Mouse (Mus musculus): ENCODE results near the gene Xk.
"Not testable (repeated sequence)": the region's sequence is repeated elsewhere in the genome, so short reads cannot be mapped to it uniquely, and the experiment has no call there.

Xk gene

DNA sequence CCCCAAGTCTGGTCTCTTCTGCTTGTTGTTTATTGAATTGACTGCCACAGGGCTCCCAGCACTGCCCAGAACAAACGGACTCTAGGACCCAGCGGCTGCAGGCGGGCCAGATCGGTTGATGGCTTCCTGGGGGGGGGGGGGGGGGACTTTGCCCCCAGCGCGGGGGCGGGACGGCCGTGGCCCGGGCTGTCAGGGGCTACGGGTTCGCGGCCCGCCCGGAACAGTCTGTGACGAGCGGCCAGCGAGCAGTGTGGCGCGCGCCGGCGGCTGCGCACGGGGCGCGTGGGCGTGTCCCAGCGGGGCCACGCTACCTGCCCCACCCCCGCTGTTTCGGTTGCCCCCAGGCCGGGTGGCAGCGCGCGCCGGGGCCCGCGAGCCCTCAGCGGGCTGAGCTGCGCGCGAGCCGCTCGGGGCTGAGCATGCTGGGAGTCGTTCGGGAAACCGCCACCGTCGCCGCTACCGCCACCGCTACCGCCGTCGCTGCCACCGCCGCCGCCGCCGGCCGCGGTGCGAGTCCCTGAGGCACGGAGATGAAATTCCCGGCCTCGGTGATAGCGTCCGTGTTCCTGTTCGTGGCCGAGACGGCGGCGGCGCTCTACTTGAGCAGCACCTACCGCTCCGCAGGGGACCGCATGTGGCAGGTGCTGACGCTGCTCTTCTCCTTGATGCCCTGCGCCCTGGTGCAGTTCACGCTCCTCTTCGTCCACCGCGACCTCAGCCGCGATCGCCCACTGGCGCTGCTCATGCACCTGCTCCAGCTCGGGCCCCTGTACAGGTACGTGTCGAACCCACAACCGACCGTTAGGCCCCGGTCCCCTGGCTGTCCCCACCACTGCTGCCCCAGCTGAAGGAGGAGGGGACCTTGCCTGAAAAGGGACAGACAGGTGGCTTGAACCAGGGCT, at the start of gene Xk:
Xk (plus strand) TSS at position 297 of the 902 bp plus-strand sequence.
- no peak for DNase-seq (ENCODE audit: low spot score)

DNA sequence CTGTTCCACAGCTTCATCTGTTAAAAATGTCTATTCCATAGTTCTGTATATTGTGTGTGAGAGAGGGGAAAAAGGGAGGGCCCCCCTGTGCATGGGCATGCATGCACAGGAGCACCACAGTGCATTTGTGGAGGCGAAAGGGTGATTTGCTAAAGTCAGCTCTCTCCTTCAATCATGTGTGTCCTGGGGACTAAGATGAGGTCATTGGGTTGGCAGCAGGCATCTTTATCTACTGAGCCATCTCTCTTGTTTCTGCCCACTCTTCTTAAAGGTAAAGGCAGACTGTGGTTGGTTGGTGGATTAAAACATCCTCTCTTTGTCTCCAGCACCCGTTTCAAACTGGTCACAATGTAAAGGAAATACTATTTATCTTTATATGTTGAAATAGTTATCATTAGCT, 45.5 kb upstream of the Xk start:
- no peak for DNase-seq (ENCODE audit: low spot score)

DNA sequence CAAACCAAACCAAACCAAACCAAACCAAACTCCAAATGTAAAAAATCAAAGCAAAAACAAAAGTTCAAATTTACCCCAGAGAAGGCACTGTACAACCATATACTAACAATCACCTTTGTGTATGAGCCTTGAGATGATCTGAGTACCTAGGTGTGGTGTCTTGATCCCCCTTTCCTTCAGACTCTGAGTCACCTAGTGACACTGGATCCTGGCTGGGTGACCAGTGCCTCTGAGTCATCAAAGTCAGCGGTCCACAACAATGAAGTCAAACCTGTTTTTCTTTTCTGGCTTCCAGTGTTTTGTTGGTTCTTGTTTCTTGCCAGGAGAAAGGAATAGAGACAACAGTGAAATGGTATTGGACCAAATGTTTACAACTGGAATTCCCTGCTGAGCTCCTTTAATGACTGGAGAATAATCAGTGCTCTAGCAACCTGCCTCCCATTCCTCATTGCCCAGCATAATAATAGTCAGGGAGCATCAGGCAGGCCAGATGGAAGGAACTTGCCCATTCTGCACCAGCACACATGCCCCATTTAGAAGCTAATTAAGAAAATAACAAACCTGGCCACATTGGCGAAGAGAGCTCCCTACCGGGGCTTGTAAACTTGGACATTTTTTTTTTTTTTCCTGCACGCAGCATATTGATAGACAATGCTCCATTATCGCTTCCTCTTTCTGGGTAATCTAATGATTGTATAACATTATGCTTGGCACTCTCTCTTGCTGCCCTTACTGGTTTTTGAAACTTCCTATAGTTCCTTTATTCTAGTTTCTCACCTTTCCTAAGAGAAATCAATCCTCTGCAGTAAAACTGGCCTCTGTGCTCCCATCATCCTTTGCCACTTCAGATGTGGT, 31.6 kb upstream of the Xk start:
- no peak for DNase-seq (ENCODE audit: low spot score)

DNA sequence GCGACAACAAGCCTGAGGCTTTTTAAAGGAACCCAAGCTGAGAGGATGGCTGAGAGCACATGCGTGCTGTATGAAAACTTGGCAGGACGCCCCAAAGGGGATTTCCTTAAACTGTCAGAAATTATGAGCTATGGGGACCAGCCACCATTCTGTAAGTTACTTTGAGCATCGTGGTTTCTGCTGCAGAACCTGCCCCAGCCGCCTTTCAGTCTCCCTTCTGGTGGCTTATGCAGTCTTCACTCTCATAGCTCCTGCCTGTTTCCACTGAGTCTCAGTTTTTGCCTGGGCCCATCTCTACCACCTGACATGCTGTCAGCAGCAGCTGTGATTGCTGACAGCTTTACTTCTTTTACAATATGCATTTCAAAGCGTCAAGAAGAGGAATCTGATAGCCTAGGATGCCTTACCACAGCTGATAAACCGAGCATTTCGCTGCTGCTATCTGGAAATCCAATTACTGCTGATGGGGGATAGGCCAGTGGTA, 29.1 kb upstream of the Xk start:
- peak; percentile 10 for DNase-seq (ENCODE audit: low spot score)

DNA sequence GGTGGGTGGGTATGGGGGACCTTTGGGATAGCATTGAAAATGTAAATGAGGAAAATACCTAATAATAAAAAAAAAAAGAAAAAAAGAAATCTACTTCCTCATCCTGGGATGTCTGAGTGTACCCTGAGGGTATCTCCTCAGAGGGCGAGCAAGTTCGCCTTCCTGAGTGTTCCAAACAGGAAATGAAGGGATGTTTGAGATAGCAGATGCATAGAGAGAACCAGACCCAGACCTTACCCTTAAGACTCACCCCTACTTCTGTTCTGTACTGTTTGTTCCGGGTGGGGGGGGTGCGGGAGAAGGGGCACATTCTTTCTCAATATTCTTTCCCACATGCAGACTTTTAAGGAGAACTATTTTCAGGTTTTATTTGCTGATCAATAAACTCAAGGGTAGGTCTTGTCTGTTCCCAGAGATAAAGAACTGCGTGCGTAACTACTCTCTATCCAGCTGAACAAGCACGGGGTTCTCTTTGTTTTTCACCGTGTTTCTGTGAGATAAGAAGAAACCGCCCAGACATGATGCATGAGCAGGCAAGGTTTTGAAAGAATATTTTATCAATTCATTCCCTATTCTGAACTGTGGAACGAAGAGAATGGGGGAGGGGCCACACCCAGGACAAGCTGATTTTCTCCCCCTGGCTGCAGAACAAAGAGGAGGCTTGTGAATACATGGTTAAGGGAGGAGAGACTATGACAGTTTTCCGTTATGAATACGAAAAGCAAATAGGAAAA, 27.8 kb upstream of the Xk start:
- DNase-seq (ENCODE audit: low spot score) = no peak

DNA sequence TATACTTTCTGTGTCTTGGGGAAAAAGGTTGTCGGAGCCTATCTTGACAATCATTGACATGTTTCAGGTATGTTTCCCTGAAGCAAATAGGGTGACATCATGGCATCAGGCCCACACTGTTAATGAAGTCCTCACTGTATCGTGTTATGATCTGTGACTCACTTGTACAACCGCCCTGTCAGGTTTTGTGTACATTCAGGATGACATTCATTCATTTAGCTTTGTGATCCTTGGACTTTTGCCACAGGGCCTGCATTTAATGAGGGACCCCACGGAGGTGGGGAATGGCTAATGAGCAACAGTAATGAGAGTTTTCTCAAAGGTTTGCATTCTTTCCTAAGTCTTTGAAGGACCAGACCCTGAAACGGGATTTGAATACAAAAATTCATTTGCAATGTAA, 23.6 kb upstream of the Xk start:
- no peak for DNase-seq (ENCODE audit: low spot score)

DNA sequence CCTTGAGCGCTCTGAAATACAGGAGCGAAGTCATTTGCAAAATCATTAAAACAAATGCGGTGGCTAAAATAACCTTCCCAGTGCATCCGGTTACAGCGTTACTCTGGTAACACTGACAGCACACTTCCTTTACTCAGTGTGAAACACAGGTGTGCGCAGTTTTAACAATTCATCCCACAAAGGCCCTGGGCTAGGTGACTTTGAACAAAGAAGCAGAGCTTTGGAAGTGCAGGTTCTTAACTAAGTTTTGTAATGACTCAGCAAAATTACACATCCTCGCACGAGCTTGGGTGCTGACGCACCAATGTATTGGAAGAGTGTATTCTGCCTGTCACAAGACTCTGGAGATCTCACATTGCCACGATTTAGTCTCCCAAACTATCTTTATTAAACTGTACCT, 18.6 kb upstream of the Xk start:
- no peak for DNase-seq (ENCODE audit: low spot score)

DNA sequence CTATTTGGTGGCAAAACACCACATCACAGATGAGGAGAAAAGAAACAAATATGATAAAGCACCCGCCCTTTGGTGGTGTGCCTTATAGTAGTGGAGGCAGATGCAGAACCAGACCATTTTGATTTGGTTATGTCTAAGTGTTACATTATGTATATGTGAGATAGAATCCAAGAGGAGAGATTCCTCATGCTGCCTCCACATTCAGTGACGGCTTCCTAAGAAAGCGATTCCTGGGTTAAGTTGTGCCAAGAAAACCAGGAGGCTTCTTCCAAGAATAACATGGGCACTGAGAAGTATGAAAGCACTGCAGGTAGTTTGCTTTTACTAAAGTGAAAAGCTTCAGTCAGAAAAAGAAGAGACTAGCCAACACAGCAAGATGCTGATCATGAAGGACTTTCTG, 17.7 kb upstream of the Xk start:
- DNase-seq (ENCODE audit: low spot score) = no peak

DNA sequence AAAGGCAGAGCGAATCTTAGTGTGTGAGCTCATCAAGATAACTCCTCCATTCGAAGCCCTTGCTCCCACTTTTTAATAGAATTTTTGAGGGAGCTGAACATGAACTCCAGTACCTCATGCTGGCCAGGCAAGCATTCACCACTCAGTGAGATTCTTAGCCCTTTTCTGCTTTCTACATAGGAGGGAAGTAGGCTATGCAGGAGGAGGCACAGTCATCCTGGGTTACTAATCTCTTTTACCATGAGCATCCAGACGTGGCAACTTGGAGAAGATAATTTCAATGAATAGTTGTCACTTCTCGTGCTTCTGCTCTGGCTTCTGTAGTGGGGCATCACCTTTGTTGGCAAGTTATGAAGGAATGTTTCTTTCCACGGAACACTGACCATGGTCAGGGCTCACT, 15.8 kb upstream of the Xk start, which contains the start of gene Gm14862:
Gm14862 (minus strand) TSS at position 134 of the 400 bp plus-strand sequence.
- DNase-seq (ENCODE audit: low spot score) = no peak

DNA sequence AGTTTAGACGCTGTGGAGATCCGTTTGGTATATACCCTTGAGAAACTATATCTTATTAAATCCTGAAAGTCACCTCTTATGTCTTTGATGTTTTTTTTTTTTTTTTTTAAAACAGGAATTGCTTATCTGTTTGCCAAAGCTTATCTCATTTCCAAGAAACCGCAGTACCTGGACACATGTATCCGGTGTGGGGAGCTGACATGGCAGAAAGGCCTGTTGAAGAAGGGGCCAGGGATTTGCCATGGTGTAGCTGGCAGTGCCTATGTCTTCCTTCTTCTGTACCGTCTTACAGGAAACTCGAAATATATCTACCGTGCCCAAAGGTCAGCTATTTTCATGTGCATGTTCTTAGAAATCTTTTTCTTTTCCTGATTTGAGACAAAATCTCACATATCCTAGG, 14.7 kb upstream of the Xk start:
- DNase-seq (ENCODE audit: low spot score) = no peak

DNA sequence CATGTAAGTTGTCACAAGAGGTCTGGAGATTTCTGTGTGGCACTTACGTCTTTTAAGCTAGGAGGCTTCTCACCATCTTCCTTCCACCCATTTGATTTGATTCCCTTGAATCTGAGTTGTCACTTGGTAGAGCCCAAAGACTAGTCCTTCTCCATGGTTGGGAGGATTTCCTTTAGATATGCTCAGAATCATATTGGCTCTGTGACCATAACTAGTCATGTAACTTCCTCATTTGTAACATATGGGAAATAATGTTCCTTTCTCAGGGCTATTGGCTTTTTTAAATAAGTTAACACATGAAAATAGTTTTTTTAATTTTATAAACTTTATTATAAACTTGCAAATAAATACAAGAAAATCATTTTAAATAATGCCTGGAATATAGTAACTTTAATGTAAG, 13.3 kb upstream of the Xk start:
- DNase-seq (ENCODE audit: low spot score) = no peak

DNA sequence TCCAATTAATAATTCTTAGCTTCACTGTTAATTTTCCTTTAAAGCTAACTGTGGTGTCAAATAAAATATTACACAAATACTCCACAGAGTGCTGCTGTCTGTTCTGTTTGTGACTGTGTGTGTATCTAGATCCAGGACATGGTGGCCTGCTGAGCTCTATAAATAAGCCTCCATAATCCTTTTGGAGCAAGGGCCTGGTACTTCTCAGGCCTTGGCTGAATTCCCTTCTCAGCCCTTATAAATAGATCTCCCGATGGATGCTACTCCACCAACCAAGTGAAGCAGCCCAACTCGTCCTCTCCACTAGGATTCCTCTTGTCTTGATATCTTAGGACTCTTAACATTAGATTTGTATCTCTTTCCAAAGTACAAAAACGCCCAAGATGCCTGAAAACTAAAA, 1.4 kb upstream of the Xk start:
- no peak for DNase-seq (ENCODE audit: low spot score)

DNA sequence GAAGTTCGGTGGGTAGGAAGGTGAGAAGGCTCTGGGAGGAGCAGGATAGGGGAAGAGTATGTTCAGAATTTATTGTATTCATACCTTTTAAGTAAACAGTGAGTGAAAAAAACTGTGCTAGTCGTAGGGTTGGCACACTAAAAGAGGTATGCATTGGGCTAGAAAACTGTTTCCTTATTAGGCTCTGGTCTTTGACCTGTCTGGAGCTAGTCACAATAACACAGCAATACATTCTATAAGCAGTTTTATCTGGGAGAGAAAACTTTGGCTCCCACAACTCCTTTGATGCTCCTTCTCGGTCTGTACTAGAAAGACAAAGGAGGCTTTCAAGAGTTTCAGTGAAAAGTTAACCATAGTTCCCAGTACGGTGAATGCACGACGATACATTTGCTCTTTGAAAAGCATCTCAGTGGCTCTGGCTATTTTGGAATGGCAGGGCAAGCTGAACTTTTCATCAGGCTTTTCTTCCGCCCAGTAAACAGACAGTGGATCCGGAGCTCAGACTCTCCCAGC, 553 bp upstream of the Xk start:
- DNase-seq (ENCODE audit: low spot score) = no peak

DNA sequence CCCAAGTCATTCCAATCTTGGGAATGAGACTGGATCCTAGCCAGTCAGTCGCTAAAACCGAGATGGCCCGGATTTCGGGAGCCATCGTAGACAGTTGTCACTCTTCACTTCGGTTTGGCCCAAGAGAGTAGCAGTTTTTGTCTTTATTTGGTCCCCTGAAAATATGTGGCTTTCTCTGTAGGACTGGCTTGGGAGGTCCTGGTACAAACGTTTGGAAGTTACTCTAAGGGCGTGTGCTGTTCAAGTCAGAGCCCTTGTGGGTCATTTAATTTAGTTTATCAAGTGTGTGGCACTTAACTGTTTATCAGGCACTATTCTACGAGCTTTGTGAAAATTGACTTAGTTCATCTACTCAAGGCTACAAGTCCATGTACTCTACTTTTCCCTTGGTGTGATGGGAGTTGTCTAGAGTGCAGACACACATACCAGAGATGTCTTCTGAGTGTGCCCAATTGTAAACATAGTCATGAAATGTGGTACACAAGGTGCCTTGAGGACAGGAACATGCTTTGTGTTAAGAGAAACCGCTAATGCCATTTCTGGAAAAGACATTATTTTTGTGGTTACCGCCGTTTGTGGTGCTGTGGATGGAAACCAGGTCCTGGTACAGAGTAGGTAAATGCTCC, 934 bp downstream of the Xk start:
- DNase-seq (ENCODE audit: low spot score) = no peak

DNA sequence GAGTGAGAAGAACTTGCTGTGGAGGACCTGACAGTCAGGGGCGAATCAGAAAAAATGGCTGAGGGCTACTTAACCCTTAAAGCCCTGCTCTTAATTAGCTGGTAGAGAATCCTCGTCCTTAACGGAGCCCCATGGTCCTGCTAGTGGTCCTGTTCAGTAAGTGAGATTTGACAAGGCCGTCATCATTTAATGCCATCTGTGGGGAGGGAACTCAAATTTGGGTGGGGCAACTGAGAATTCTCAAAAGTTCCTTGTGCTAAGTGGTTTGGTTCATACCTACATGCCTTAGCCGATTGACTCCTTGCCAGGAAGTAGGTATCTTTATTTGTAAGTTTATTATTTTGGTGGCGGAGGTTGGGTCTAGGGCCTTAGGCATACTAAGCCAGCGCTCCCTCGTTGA, 1.8 kb downstream of the Xk start:
- no peak for DNase-seq (ENCODE audit: low spot score)

DNA sequence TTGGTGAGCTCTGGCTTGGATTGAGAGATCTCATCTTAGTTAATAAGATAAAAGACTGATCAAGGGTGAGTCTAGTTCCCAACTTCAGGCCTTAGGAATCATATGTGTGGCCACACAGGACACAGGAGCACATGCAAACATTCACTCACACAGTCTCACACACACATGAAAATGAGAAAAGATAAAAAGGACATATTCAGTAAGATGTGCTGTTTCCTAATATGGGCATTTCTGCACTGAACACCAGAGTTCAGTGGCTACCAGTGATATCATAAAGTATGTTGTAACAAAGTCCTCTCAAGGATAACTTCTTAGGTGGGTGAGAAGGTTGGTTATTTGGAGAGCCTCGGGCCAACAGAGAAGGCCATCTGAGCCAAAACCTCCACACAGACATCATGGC, 10.9 kb downstream of the Xk start, which contains the start of gene H2al1m:
H2al1m (plus strand) TSS at position 301 of the 400 bp plus-strand sequence.
- DNase-seq (ENCODE audit: low spot score) = not testable (repeated sequence)

DNA sequence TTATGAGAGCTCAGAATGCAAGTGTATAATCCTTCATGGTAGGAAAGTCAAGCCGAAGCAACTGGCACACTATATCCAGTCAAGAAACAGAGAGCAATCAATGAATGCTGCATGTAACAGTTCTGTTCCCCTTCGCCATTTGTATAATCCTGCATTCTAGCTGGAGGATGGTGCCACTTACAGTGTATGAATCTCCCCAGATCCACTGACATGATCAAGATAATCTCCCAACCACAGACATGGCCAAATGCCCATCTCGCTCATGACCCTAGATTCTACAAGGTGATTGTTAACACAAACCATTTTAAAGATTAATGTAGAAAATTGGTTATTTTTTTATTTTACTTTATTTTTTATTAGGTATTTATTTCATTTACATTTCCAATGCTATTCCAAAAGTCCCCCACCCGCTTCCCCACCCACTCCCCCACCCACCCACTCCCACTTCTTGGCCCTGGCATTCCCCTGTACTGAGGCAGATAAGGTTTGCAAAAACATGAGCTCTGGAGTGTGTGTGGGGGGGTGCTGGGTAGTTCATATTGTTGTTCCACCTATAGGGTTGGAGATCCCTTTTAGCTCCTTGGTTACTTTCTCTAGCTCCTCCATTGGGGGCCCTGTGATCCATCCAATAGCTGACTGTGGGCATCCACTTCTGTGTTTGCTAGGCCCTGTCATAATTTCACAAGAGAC, 20.7 kb downstream of the Xk start:
- DNase-seq (ENCODE audit: low spot score) = not testable (repeated sequence)

DNA sequence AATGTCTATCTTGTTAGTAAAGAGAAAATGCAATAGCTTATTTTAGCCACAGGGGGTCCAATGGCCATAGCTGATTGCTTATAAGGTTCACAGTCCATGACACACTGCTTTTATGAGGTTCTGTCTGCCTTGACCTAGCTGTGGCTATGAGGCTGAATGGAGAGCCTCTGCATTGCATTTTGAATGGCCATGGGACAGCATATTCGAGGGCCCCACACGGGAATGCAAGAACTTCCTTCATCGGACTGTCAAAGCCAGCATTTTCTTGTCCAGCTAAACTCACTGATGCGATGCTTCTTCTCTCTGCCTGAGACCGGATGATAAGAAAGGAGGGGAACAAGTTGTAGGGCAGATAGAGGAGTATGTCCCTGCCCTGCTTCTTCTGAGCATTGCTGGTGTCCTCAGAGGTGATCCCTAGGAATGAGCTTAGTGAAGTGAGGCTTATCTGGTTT, 25.9 kb downstream of the Xk start:
- no peak for DNase-seq (ENCODE audit: low spot score)

DNA sequence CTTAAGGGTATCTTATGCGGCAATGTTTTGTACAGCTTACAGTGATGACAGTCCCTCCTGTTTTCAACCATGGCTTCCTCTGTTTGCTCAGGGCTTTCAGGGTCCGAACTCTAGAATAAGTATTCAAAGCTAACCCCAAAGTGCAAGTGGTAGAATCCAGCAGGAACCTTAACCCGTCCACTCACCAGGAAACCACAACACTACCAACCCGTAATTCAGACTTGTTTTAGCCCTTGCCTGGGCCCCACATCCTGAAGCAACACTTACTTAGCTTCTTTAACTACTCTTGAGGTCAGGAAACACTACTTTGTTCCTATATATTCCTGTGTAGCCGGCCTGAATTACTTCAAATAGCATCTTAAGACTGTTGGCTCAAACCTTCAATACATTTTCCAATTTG, 30.2 kb downstream of the Xk start:
- no peak for DNase-seq (ENCODE audit: low spot score)

DNA sequence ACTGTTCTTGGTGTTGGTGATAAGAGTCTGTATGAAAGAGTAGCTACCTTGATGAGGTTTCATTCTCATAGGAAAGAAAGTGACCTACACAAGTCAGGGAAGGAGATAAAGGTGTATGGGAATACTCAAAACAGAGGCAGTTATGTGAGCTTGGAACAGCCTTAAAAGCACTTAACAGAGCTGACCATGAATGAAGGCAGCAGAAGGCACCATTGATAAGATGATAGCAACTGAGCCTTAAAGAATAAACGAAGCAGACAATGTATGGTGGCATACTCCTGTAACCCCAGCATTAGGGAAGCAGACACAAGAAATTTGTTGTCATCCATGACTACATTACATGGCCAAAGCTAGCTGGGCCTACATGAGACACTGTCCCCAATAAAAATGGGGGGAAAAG, 30.9 kb downstream of the Xk start:
- DNase-seq (ENCODE audit: low spot score) = no peak

DNA sequence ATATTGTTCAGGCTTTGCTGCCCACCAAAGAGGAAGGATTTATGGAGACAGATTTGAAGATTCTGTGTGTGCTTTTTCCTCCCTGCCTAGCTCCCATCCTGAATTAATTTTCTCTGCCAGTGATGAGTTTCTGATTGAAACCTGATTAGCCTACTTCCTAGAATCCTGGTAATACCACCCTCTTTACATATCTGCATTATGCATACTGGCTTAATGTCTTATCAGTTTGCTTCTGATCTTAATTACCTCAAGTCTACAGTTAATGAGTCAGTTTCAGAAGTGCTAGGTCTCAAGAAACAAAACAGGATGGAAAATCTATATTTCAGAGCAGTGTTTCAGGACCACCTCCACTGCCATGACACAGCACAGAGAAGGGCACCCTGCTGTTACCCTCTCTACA, 43.9 kb downstream of the Xk start:
- not testable (repeated sequence) for DNase-seq (ENCODE audit: low spot score)
